Comparison of ENCODE assay signal across 1 mouse cellular context in genomic region chr15:102919336-102920180, GRCm38 (mm10).
TF ChIP-seq lines count a peak whose summit lies in the region.

No protein-coding gene starts in this region.

TF ChIP-seq in ES-E14, 5 proteins besides CTCF, POLR2A, EP300 and RAD21 (continued from another document):
- no peak for TF ChIP-seq MAFK (IDR thresholded peaks at IDR 0.05; ENCODE audit: insufficient read depth, low read depth, low read length)
